Mouse (Mus musculus): ENCODE measurements around the gene Arrdc5. TPM values are rescaled to one million over a fixed set of nuclear protein-coding genes. Genes with fewer than 3 reads are reported as not detected.
"Not testable (repeated sequence)": the region's sequence is repeated elsewhere in the genome, so short reads cannot be mapped to it uniquely, and the experiment has no call there.

The Arrdc5 gene
- polyA plus RNA-seq, 1 experiment from 2014 or later = not detected

- H3K4me1 ChIP-seq (ENCODE audit: insufficient read depth) = peaks cover 31% of the 10 kb centered on the region
- peak; percentile 84 for DNase-seq
- H3K9me3 ChIP-seq (ENCODE audit: low read length) = no peaks in the 10 kb centered on the region
- H3K9ac ChIP-seq (replicated peaks) = no peak overlapping the region
- ATAC-seq = peak; percentile 63
- H3K4me2 ChIP-seq (ENCODE audit: low read depth, low read length) = no peak overlapping the region
- H3K36me3 ChIP-seq (replicated peaks; ENCODE audit: insufficient read depth, low read length) = peaks cover 30% of the 10 kb centered on the region
- H3K4me3 ChIP-seq (ENCODE audit: low read depth, low read length) = no peak overlapping the region
- no peaks in the 10 kb centered on the region for H3K27me3 ChIP-seq (ENCODE audit: insufficient read depth, low read length)
- TF ChIP-seq CTCF (IDR thresholded peaks at IDR 0.05; ENCODE audit: low read depth) = peak; percentile 94
- TF ChIP-seq EP300 (IDR thresholded peaks at IDR 0.05; ENCODE audit: low read depth) = no peak
- WGBS (ENCODE audit: insufficient replicate concordance) = 24% methylated on average over 8 of the region's 8 CpGs
- no peak overlapping the region for H3K27ac ChIP-seq (ENCODE audit: low read depth)
Measured at GRCm38 (mm10) chr17:56264020-56264419, 36.1 kb downstream of the Arrdc5 start.

GRCm38 (mm10) chr17:56262645-56263094 lies 37.4 kb downstream of the Arrdc5 start:
- 69% methylated on average over 3 of the region's 3 CpGs for WGBS (ENCODE audit: insufficient replicate concordance)
- Histone ChIP-seq H3K9me3 (ENCODE audit: low read length) (no peaks in the 10 kb centered on the region), H3K27me3 (ENCODE audit: insufficient read depth, low read length) (no peaks in the 10 kb centered on the region), H3K4me3 (ENCODE audit: low read depth, low read length) (no peak overlapping the region), H3K9ac (replicated peaks) (no peak overlapping the region), H3K36me3 (replicated peaks; ENCODE audit: insufficient read depth, low read length) (peaks cover 30% of the 10 kb centered on the region), H3K27ac (ENCODE audit: low read depth) (no peak overlapping the region), H3K4me1 (ENCODE audit: insufficient read depth) (peaks cover 39% of the 10 kb centered on the region), H3K4me2 (ENCODE audit: low read depth, low read length) (no peak overlapping the region)
- DNase-seq (no peak), ATAC-seq (no peak)
- TF ChIP-seq CTCF (IDR thresholded peaks at IDR 0.05; ENCODE audit: low read depth) (no peak), EP300 (IDR thresholded peaks at IDR 0.05; ENCODE audit: low read depth) (no peak)

- Histone ChIP-seq H3K9me3 (ENCODE audit: low read length) (no peaks in the 10 kb centered on the region), H3K27me3 (ENCODE audit: insufficient read depth, low read length) (no peaks in the 10 kb centered on the region), H3K4me2 (ENCODE audit: low read depth, low read length) (no peak overlapping the region), H3K4me3 (ENCODE audit: low read depth, low read length) (no peak overlapping the region), H3K4me1 (ENCODE audit: insufficient read depth) (peaks cover 39% of the 10 kb centered on the region), H3K36me3 (replicated peaks; ENCODE audit: insufficient read depth, low read length) (peaks cover 30% of the 10 kb centered on the region), H3K27ac (ENCODE audit: low read depth) (no peak overlapping the region), H3K9ac (replicated peaks) (no peak overlapping the region)
- DNase-seq (no peak), ATAC-seq (no peak)
- TF ChIP-seq CTCF (IDR thresholded peaks at IDR 0.05; ENCODE audit: low read depth) = no peak
- no peak for TF ChIP-seq EP300 (IDR thresholded peaks at IDR 0.05; ENCODE audit: low read depth)
- WGBS (ENCODE audit: insufficient replicate concordance) = 68% methylated on average over 3 of the region's 3 CpGs
Measured at GRCm38 (mm10) chr17:56261166-56261565, 38.9 kb downstream of the Arrdc5 start.

DNA sequence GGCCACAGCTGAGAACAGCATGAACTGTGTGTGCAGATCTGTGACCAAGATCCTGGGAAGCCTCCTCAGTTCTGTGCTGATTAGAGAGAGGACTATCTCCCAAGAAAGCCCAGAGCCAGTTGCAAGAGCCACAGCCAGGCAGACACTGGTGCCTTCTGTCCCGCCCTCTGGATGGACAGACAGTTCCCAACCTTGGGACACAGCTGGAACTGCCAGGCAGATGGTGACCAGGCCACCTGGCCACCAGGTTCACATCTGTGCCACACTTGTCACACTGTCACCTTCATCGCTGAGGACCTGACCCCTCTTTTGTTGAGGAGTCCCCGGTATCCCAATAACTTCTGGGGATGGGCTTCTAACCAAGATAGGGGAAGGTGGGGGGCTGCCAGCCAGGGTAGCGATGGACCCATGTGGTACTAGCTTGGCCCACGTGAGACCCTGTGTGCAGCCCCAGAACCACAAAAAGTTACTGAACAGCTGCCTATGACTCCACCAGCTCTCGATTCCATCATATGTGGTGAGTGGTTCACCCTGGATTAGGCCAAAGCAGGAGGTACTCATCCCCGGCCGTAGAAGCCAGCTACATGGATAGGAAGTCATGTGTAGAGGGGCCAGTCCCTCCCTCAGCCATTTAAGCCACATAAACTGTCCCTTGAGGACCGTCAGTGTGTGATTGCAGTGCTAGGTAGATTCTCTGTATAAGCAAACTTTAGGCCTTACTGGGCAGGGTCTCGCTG lies 40.6 kb downstream of the Arrdc5 start:
- H3K4me3 ChIP-seq (ENCODE audit: low read depth, low read length) = no peak overlapping the region
- 82% methylated on average over 10 of the region's 10 CpGs for WGBS (ENCODE audit: insufficient replicate concordance)
- DNase-seq (no peak), ATAC-seq (no peak)
- peaks cover 30% of the 10 kb centered on the region for H3K36me3 ChIP-seq (replicated peaks; ENCODE audit: insufficient read depth, low read length)
- 0 out of 2 replicates have a peak overlapping the region, but pooled peaks have one; percentile 6 for H3K4me2 ChIP-seq (ENCODE audit: low read depth, low read length)
- TF ChIP-seq CTCF (IDR thresholded peaks at IDR 0.05; ENCODE audit: low read depth) (no peak), EP300 (IDR thresholded peaks at IDR 0.05; ENCODE audit: low read depth) (no peak)
- peak overlapping the region; percentile 22; the same call in 1 of the 2 replicates for H3K9ac ChIP-seq (replicated peaks)
- H3K27ac ChIP-seq (ENCODE audit: low read depth) = no peak overlapping the region
- no peaks in the 10 kb centered on the region for H3K9me3 ChIP-seq (ENCODE audit: low read length)
- peaks cover 34% of the 10 kb centered on the region for H3K4me1 ChIP-seq (ENCODE audit: insufficient read depth)
- H3K27me3 ChIP-seq (ENCODE audit: insufficient read depth, low read length) = no peaks in the 10 kb centered on the region

- H3K4me3 ChIP-seq (ENCODE audit: low read depth, low read length) = not testable (repeated sequence)
- peaks cover 34% of the 10 kb centered on the region for H3K4me1 ChIP-seq (ENCODE audit: insufficient read depth)
Measured at GRCm38 (mm10) chr17:56258812-56259211, 41.3 kb downstream of the Arrdc5 start.

DNA sequence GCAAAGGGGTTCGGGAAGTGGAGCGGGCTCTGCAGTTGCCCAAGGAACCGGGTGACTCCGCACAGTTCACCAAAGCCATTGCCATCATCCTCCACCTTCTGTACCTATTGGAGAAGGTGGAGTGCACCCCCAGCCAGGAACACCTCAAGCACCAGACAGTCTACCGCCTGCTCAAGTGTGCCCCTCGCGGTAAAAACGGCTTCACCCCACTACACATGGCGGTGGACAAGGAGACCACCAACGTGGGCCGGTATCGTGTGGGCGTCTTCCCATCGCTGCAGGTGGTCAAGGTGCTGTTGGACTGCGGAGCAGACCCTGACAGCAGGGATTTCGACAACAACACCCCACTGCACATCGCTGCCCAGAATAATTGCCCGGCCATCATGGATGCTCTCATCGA lies 41.8 kb downstream of the Arrdc5 start:
- 91% methylated on average over 19 of the region's 19 CpGs for WGBS (ENCODE audit: insufficient replicate concordance)
- ATAC-seq = not testable (repeated sequence)

More at GRCm38 (mm10) chr17:56258812-56259211, 41.3 kb downstream of the Arrdc5 start:
- H3K9ac ChIP-seq (replicated peaks); DNase-seq; ATAC-seq; H3K4me2 ChIP-seq (ENCODE audit: low read depth, low read length); H3K27me3 ChIP-seq (ENCODE audit: insufficient read depth, low read length); H3K27ac ChIP-seq (ENCODE audit: low read depth); H3K9me3 ChIP-seq (ENCODE audit: low read length): not testable (repeated sequence)
- peaks cover 30% of the 10 kb centered on the region for H3K36me3 ChIP-seq (replicated peaks; ENCODE audit: insufficient read depth, low read length)
- whole genome bisulfite sequencing (ENCODE audit: insufficient replicate concordance) = 67% methylated on average over 2 of the region's 2 CpGs

More for the DNA sequence above, 41.8 kb downstream of the Arrdc5 start:
- not testable (repeated sequence) for H3K27ac ChIP-seq (ENCODE audit: low read depth); H3K4me3 ChIP-seq (ENCODE audit: low read depth, low read length); DNase-seq; H3K9ac ChIP-seq (replicated peaks); H3K9me3 ChIP-seq (ENCODE audit: low read length); H3K27me3 ChIP-seq (ENCODE audit: insufficient read depth, low read length)
- H3K36me3 ChIP-seq (replicated peaks; ENCODE audit: insufficient read depth, low read length) = peaks cover 30% of the 10 kb centered on the region
- peak overlapping the region; percentile 87; the same call in 1 of the 2 replicates for H3K4me2 ChIP-seq (ENCODE audit: low read depth, low read length)
- peaks cover 34% of the 10 kb centered on the region for H3K4me1 ChIP-seq (ENCODE audit: insufficient read depth)
